Mouse (Mus musculus): Measurements from ENCODE around the gene Lyl1.

GRCm38 (mm10) chr8:84718959-84719690 is 17.9 kb downstream of the Lyl1 start:
- TF ChIP-seq POLR2A (IDR thresholded peaks at IDR 0.05; ENCODE audit: borderline replicate concordance, extremely low read depth, low read depth, low read length) (no peak), CTCF (IDR thresholded peaks at IDR 0.05; ENCODE audit: insufficient read depth, low read length) (no peak)
